Mouse (Mus musculus) small intestine, adult 2 months (tissue): ENCODE measurements at regions not wholly inside any gene's neighbourhood (a gene's known extent, or its start where the extent isn't known, plus 50 kb on each side); places are given as distances from the start of the nearest gene placed in this dataset.

Experiments used
- H3K27ac ChIP-seq: fragments of 200-500 bp; 2 replicates; pipeline ENCODE4 v1.5.1; 2012; ENCODE audit warnings: low read depth, low read length, control low read depth, inconsistent platforms; ENCODE audit not compliant: insufficient read depth
- H3K27me3 ChIP-seq: fragments of 200-500 bp; 2 replicates; pipeline ENCODE4 v1.6.1; 2012; ENCODE audit warnings: mild to moderate bottlenecking, moderate library complexity, low read length, inconsistent platforms; ENCODE audit not compliant: control insufficient read depth, insufficient read depth
- H3K36me3 ChIP-seq: fragments of 200-500 bp; 2 replicates; pipeline ENCODE4 v1.6.1; 2012; ENCODE audit warnings: mild to moderate bottlenecking, low read length, control low read depth, inconsistent platforms; ENCODE audit not compliant: control insufficient read depth, insufficient read depth
- H3K4me1 ChIP-seq: fragments of 200-500 bp; 2 replicates; pipeline ENCODE4 v1.6.1; 2012; ENCODE audit warnings: low read length, inconsistent platforms, mixed read lengths; ENCODE audit not compliant: control insufficient read depth, insufficient read depth, insufficient read length
- H3K4me3 ChIP-seq: fragments of 200-500 bp; 2 replicates; pipeline ENCODE4 v1.5.1; 2012; ENCODE audit warnings: low read depth, mild to moderate bottlenecking, control low read depth, inconsistent platforms, low read length, moderate library complexity
- CTCF ChIP-seq: fragments of 200-500 bp; IDR thresholded peaks from 2 replicates; pipeline ENCODE4 v1.5.1; 2012; ENCODE audit warnings: low read depth, mild to moderate bottlenecking, control low read depth, inconsistent platforms, low read length, moderate library complexity, mixed read lengths; ENCODE audit not compliant: insufficient replicate concordance, insufficient read length; ENCODE audit errors: extremely low read depth
- POLR2A ChIP-seq: fragments of 200-500 bp; IDR thresholded peaks from 2 replicates; pipeline ENCODE4 v1.6.1; 2012; ENCODE audit warnings: low read depth, mild to moderate bottlenecking, control low read depth, inconsistent platforms, low read length, moderate library complexity
- WGBS: fragments of 180-500 bp; shearing (Covaris S2); methylation state at CpG from one replicate; pipeline ENCODE4 v1.1.7; 2018; 5-methylcytosine and 5-hydroxymethylcytosine counted together

DNA sequence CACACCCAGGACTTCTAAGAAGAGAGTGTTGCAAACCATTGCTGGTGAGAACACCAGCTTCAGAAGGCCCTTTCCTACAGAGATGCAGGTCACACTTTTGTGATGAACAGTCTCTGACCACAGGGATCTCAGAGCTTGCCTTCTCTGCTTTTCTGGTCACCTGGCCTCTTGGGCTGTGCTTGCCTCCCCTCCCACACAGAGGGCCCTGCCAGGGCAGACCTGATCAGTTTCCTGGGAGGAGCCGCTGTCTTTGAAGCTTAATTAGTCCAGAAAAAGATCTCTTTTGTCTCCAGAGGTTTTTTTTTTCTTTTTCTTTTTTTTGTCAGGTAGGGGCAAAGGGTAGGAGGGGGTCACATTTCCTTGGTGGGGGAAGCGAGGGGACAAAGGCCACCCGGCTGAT lies 81.7 kb downstream of the Hif1an start:
- no peak overlapping the region for H3K27ac ChIP-seq
- TF ChIP-seq POLR2A (no peak), CTCF (no peak)
- H3K36me3 ChIP-seq, result no peaks in the 10 kb centered on the region
- H3K4me3 ChIP-seq, result no peak overlapping the region
- no peaks in the 10 kb centered on the region for H3K4me1 ChIP-seq
- 64% methylated on average over 3 of the region's 3 CpGs for WGBS
- peaks cover 12% of the 10 kb centered on the region for H3K27me3 ChIP-seq

- TF ChIP-seq CTCF, result no peak
- no peak for TF ChIP-seq POLR2A
- Histone ChIP-seq H3K27ac (no peak overlapping the region), H3K27me3 (peaks cover 12% of the 10 kb centered on the region), H3K4me1 (no peaks in the 10 kb centered on the region), H3K4me3 (no peak overlapping the region), H3K36me3 (no peaks in the 10 kb centered on the region)
- 26% methylated on average over 4 of the region's 4 CpGs for WGBS
Observed at GRCm38 (mm10) chr19:44644929-44645328, 82.3 kb downstream of the Hif1an start.

- no peak for TF ChIP-seq POLR2A
- no peak for TF ChIP-seq CTCF
- Histone ChIP-seq H3K4me3 (no peak overlapping the region), H3K4me1 (no peaks in the 10 kb centered on the region), H3K27ac (no peak overlapping the region), H3K27me3 (peaks cover 6% of the 10 kb centered on the region), H3K36me3 (no peaks in the 10 kb centered on the region)
- WGBS, result 68% methylated on average over 9 of the region's 9 CpGs
Observed at GRCm38 (mm10) chr19:44646548-44646947, 83.9 kb downstream of the Hif1an start.

DNA sequence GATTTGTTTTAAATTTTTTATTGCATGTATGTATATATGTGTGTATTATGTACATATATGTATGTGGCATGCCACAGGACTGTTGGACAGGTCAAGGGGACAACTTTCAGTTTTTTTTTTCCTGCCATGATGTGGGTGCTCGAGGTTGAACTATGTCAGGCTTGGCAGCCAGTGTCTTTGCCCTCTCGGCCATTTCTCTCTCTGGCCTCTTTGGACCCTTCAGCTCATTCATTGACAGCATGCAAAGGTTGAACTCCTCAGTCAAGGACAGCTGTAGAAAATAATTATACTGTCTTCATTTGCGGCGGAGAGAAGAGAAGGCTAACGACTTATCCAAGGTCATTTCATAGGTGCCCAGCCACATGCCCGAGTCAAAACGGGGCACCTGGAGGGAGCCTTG lies 86.6 kb downstream of the Hif1an start:
- Histone ChIP-seq H3K4me1 (no peaks in the 10 kb centered on the region), H3K27me3 (peaks cover 6% of the 10 kb centered on the region), H3K27ac (no peak overlapping the region), H3K4me3 (no peak overlapping the region), H3K36me3 (no peaks in the 10 kb centered on the region)
- 58% methylated on average over 7 of the region's 7 CpGs for WGBS
- TF ChIP-seq POLR2A (no peak), CTCF (no peak)

DNA sequence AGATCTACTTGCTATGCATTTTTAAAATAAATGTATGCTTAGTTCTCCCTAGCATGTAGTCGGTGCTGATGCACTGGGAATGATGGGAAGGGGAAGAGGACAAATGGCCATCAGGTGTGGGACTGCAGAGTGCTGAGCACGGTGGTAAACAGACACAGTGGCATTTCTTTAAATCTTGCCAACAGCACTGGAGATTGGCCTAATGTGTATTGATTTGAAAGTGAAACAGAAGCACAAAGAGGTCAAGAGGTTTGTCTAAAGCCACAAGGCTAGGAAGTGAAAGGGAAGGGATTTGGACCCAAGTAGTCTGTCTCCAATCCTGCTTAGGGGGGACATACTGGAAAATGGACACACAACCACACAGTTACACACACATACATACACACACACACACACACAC lies 88.2 kb downstream of the Hif1an start:
- H3K27me3 ChIP-seq, result peaks cover 6% of the 10 kb centered on the region

GRCm38 (mm10) chr19:44651605-44652004 lies 89.0 kb downstream of the Hif1an start:
- 7% methylated on average over 4 of the region's 4 CpGs for WGBS
- H3K27me3 ChIP-seq, result peaks cover 6% of the 10 kb centered on the region
- no peak overlapping the region for H3K27ac ChIP-seq
- no peaks in the 10 kb centered on the region for H3K4me1 ChIP-seq
- no peak overlapping the region for H3K4me3 ChIP-seq
- no peaks in the 10 kb centered on the region for H3K36me3 ChIP-seq
- TF ChIP-seq CTCF (no peak), POLR2A (no peak)

More for the DNA sequence above, 88.2 kb downstream of the Hif1an start:
- no peaks in the 10 kb centered on the region for H3K36me3 ChIP-seq
- 24% methylated on average over 2 of the region's 2 CpGs for WGBS
- TF ChIP-seq CTCF (no peak), POLR2A (no peak)
- no peak overlapping the region for H3K4me3 ChIP-seq
- H3K4me1 ChIP-seq, result no peaks in the 10 kb centered on the region
- no peak overlapping the region for H3K27ac ChIP-seq

DNA sequence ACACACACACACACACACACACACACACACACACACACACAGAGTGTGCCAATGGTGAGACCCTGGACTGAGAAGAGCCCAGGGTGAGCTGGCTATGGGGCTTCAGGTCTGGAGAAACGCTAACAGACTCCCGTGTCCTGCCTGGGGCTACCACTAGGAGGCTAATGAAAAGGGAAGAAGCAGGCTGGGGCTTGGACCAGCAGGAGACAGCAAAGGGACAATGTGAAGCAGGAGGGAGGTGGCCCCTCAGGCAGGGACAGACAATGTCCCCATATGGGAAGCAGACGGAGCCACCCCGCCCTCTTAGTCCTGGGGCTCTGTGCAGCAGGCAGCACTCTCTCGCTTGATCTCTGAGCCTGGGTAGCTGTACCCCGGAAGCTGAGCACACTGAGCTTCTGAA lies 93.1 kb downstream of the Hif1an start:
- 13% methylated on average over 6 of the region's 6 CpGs for whole genome bisulfite sequencing

More for the DNA sequence above, 93.1 kb downstream of the Hif1an start:
- Histone ChIP-seq H3K27me3 (no peaks in the 10 kb centered on the region; the same call in 1 of the 2 replicates), H3K4me1 (no peaks in the 10 kb centered on the region), H3K27ac (no peak overlapping the region), H3K4me3 (no peak overlapping the region), H3K36me3 (no peaks in the 10 kb centered on the region)
- TF ChIP-seq POLR2A (no peak), CTCF (0 out of 2 replicates have a peak, but pooled peaks have one; percentile 8)
